Mouse (Mus musculus) Muller cell, postnatal 12 days (primary cell): ENCODE measurements around the gene Rsad1.
A peak's percentile ranks its signal among the peaks of the same experiment; 100 is the strongest.

ENCODE experiments used
- DNase-seq: peaks from one replicate; pipeline ENCODE4 v3.0.0-alpha.2; 2015; ENCODE audit errors: inconsistent ontology term

The Rsad1 gene

GRCm38 (mm10) chr11:94548888-94549690 is at the start of gene Rsad1:
Gene Rsad1, minus strand, starts transcription at chr11:94549255.
- DNase-seq = peak; percentile 96

GRCm38 (mm10) chr11:94598437-94599120 is 49.5 kb upstream of the Rsad1 start:
- DNase-seq = no peak

DNA sequence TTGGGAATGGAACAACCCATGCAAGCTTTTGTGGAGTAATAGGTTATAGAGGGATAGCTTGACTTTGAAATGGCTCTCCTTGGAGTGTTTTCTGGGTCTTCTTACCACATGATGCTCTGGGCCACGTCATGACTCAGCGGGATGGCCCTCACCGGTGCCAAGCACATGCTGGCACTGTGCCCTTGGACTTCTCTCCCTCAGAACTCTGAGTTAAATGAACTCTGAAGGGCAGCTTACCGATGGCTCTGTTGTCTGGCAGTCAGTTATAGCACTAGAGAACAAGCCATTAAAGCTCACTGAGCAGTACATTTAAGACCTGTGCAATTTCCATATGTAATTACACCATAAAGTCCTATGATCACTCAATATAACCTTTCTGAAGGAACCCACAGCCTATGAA is 48.3 kb upstream of the Rsad1 start:
- DNase-seq = peak; percentile 68

GRCm38 (mm10) chr11:94596311-94596852 is 47.3 kb upstream of the Rsad1 start:
- no peak for DNase-seq

DNA sequence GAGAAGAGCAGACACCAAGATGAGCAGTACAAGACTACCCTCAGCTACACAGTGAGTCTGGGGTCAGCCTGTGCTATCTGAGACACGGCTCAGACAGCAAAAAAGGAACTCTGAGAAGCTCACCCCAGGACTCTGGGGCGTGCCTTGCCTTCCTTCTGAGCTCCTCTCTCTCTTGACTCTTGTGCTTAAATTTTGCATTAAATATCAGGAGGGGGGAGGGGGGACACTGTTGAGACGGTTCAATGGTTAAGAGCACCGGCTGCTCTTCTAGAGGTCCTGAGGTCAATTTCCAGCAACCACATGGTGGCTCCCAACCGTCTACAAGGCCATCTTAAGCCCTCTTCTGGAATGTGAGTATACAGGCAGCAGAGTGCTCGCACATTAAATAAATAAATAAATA is 38.5 kb upstream of the Rsad1 start:
- no peak for DNase-seq

DNA sequence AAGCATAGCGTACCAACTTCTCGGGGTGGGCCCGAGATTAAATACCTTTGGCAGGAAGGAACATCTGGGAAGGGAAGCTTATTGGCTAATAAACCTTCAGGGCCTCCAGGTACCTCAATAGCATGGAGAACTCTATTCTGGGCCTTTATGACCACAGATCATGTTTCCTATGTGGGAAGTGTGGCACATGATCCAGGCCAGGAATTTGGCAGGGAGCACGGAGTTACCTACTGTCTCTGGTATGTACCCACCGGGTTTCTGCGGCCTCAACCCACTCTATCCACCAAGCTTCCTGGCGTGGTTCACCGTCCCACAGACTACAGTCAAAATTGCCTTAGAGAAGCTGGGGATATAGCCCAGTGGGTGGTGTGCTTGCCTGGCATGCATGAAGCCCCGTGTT is 36.0 kb upstream of the Rsad1 start:
- DNase-seq = no peak

DNA sequence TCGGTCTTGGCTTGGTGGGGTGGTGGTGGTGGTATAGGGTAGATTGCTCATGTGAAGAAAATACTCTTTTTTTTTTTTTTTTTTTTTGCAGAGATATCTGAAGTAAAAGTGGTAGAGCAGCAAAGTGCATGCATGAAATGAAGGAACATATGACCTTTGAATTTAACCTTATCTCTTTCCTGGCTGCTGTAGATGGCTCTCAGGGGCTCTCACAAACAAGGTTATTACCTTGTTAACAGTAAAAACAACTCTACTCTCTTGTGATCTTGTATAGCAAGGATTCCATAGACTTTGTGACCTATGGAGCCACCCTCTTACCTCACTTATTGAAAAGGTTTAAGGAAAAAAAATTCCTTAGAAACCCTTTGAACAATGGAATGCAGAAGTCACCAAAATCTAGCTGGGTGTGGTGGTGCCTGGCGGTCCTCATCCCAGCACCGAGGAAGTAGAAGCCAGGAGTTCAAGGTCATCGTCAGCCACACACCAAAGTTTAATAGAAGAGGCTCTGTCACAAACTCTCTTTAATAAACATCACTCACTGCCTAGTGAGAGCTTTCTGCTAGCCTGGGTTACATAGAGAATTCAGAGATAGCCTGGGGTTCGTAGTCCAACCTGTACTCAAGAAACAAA is 31.2 kb upstream of the Rsad1 start:
- DNase-seq = no peak

GRCm38 (mm10) chr11:94576361-94576760 is 27.3 kb upstream of the Rsad1 start:
- no peak for DNase-seq

DNA sequence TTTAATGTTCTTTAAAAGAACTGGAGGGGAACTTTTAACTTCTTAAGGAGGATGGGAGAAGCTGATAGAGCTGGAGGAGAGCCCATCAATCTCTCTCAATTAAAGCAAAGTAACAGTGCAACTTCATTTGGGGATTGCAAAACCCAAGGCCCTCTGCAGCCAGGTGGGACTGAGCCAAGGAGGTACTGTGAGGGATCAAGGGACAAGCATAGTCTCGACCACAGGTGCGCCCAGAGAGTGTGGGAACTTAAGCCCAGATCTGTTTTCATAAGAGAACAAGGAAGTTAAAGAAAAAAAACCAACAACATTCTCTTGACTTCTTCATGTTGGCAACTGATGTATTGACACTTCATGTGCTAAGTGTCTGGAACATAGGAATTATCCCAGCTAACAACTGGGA is 26.0 kb upstream of the Rsad1 start:
- no peak for DNase-seq

GRCm38 (mm10) chr11:94574560-94574959 is 25.5 kb upstream of the Rsad1 start:
- DNase-seq = no peak

- DNase-seq = no peak
Measured at GRCm38 (mm10) chr11:94571850-94572249, 22.8 kb upstream of the Rsad1 start.

DNA sequence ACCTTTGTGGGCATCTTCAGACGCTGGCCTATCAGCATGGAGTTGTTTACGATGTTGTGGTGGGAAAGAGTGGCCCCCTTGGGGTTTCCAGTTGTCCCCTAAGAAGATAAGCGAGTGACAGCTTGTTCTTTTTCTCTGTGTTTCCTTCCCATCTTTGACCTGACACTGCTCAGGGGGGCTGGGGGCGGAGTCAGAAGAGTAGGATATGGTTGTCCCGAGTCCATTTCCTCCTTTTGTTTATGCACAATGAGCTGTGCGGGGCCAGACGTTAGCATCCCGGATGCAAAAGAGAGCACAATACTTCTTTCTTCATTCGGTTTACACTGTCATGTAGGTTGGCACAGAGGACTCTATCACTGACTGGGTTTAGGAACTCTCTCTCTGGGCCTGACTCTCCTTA is 21.6 kb upstream of the Rsad1 start:
- no peak for DNase-seq

DNA sequence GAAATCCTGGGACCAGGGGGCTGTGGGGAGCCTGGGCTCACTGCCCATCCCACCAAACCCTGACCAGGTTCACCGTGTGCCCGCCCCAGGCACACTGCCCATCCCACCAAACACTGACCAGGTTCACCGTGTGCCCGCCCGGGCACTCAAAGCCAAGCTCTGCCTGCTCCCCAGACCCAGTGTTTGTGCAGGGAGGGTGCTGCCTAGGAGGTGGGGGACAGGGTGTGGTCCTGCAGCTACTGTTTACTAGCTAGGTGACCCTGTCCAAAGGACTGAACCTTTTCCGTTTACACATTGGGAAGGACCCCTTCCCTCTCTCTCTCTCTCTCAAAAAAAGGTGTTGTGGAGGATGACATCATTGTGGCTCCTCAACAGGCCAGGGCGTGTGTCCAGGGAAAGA is 18.3 kb upstream of the Rsad1 start:
- DNase-seq = no peak

- DNase-seq = no peak
Measured at GRCm38 (mm10) chr11:94566534-94566933, 17.5 kb upstream of the Rsad1 start.

GRCm38 (mm10) chr11:94565151-94565479 is 16.1 kb upstream of the Rsad1 start:
- no peak for DNase-seq

DNA sequence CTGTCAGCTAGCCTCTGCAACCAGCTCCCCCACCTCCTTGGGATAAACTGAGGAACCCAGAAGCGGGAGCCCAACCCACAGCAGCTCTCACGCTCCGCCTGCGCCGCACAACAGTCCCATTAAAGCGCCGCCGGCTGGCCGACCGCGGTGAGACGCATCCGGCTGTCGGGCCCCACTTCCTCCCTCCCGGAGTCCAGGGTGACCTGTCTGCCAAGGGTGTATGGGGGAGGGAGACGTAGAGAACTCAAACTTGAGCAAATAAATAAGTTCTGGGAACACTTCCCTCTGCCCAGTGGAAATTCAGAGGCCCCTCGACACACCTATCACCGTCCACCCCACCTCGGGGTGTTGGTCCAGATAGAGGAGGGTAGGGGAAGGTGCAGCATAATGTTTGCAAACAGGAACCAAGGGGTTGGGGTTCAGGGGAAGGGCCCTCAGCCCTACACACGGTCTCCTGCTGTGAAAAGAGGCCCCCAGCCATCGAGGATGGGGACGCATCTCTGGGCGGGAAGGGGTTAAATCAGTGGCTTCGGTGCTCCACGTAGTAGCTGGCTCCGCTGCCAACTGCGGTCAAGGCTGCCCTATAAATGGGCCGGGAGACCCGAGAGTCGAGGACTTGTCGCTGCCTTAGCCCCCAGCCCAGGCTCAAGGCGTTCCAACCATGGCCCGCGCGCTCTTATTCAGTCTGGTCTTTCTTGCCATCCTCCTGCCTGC is 15.5 kb upstream of the Rsad1 start, which contains the start of gene Chad:
TSS of gene Chad (plus strand) at position 611 of the 714 bp plus-strand sequence.
- DNase-seq = no peak

DNA sequence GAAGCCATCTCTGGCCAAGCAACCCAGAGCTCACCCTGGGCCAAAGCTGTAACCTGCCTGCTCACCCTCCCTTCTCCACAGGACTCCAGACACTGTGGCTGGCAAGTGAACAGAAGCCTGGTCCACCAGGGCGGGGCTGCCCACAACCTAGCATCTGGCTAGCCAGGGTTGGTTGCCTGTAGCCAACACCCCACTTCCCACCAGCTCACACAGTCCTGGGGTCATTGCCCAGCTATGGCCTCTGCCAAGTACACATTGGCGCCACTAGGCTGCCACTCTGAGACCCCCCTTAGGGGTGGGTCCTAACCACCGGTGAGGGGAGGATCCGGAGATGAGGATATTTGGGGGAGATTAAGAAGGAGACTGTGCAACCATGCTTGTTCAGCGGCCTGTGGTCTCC is 14.8 kb upstream of the Rsad1 start:
- no peak for DNase-seq

DNA sequence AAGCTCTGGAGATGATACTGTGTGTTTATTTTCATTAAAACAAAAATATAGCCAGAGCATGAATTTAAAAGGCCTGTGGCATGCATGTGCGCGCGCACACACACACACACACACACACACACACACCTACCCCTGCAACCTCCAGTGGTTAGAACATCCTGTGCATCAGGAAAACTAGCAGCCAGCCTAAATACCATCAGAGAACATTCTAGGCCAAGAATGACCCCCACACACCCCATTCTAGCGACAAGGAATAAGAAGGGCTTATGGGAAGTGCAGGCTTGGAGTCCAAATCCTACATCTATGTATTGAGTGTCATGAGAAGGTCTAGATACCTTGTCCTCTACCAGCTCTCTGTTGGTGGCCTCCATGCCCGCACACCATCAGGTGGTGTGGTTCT is 14.3 kb upstream of the Rsad1 start:
- no peak for DNase-seq

DNA sequence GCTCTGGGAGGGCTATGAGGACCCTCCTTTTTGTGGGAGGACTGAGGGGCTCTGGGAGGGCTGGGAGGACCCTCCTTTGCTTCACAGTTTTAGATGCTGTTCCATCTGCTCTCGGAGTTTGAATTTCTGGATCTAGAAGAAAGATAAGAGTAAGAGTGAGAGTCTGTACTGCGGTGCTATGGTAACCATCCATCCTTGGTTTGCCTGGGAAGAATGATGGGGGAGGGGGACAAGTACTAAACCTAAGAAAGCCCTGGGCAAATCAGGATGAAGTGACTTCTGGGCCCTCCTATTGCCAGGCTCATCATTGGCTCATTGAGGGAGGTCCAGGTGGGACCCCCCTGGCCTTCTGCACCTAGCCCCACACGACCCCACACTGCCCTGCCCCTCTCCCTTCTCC is 9.2 kb upstream of the Rsad1 start:
- no peak for DNase-seq

- peak; percentile 46 for DNase-seq
Measured at GRCm38 (mm10) chr11:94550442-94550744, 1.3 kb upstream of the Rsad1 start.

- no peak for DNase-seq
Measured at GRCm38 (mm10) chr11:94549691-94550441, 811 bp upstream of the Rsad1 start.
